Mouse (Mus musculus) thymus, postnatal 10 days (tissue): ENCODE data around the gene Aunip.

ENCODE experiments used
- DNase-seq, 2 experiments: peaks; one replicate each; pipeline ENCODE4 v3.0.0; 2021; ENCODE audit warnings: low spot score in 2 of 2

The Aunip gene

DNA sequence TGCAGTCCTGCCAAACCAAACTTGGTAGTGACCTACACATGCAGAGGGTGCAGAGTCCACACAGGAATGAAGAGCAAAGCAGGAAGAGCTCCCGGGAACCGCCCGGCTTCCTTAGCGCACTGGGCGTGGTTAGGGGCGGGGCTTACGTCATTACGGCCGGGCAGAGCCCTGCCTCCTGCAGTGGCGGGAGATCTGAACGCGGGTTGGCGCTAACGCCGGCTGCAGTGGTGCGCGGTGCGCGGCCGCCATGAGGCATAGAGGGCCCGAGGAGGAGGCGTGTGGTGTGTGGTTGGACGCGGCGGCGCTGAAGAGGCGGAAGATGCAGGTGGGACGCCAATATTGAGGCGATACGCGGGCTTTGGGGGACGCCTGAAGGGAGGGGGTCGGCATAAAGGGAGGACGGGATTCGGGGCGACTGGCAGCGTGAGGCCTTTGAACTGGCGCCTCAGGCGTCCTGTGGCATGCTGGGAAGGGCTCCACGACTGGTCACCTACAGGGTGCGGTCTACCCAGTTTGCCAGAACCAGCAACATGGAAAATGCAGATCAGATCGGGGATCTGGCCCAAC, at the start of gene Aunip:
TSS of gene Aunip (plus strand) at position 155 of the 567 bp plus-strand sequence.
- peak; percentile 68 to 84 for DNase-seq

DNA sequence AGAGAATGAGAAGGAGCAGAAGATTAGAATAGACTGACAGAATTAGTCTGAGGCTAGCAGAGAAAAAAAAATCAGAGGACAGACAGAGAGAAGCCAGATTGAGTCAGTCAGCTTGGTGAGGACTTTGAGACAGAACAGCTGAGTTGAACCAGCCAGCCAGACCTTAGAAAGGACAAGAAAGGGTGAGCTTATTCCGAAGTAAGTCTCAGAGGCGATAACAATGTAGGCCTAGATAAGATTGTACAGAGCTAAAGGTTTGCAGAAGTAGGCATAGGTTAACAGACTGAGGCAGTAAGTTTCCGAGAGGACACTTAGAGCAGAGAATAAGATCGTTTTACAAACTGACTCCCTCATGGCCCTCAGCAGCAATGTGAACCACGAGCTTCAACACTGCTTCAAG, 49.5 kb upstream of the Aunip start:
- DNase-seq, result no peak

GRCm38 (mm10) chr4:134465789-134466188, 45.0 kb upstream of the Aunip start:
- DNase-seq, result no peak

GRCm38 (mm10) chr4:134466381-134467262, 44.2 kb upstream of the Aunip start:
- DNase-seq, result no peak

- DNase-seq, result peak; percentile 35 to 42
Observed at GRCm38 (mm10) chr4:134467435-134468214, 43.2 kb upstream of the Aunip start.

- peak; percentile 92 to 94 for DNase-seq
Observed at GRCm38 (mm10) chr4:134468215-134468575, 42.6 kb upstream of the Aunip start, which contains the start of gene Stmn1. Gene Stmn1 (plus strand): TSS chr4:134468320.

DNA sequence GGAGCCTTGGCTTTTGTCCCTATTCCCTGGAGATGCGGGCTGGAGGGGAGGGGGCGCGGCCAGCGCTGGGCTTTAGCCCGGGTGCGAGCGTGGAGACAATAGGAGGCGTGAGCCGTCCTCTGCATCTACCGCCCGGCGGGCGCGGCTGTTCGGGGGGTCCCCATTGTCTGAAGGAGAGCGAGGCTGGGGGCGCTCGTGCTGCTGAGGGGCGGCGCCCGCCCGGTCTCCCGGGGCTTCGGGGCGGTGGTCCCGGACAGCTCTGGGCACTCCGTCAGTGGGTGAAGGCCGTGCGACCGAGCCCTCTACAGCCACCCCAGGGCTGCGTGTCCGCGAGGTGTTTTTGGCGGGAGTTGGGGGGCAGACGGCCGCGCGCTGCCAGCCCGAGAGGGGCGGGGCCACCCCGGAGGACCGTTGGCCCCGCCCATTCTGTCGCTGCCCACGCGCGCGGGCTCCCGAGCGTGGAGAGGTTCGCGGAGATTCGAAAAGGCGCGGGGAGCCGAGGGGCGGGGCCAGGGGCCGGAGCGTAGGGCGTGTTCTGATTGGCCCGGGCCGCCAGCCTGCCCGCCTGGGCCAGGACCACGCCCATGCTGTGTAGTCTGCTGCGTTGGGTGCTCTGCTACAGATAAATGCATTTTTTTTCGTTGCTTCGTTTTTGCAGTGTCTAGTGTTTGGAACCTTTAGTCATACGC, 42.1 kb upstream of the Aunip start:
- peak; percentile 96 to 99 for DNase-seq

GRCm38 (mm10) chr4:134469341-134469796, 41.4 kb upstream of the Aunip start:
- no peak for DNase-seq

DNA sequence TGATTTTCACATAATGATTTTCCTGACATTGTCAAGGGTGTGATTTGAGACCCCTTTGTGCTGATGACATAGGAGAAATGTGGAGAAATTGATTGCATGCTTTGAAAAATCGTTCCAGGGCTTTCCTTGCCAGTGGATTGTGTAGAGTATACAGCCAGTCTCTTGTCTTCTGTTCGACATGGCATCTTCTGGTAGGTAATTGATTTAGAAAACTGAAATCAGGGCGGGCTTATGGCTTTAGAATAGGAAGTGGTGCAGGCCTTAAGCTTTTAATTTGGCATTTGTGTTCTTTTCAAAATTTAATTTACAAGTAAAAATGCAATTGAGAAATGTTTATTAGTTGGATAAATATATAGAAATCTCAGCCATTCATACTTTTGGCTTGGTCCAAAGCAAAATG, 40.8 kb upstream of the Aunip start:
- DNase-seq, result no peak

GRCm38 (mm10) chr4:134471469-134471868, 39.3 kb upstream of the Aunip start:
- no peak for DNase-seq

GRCm38 (mm10) chr4:134473764-134474163, 37.0 kb upstream of the Aunip start:
- no peak for DNase-seq

DNA sequence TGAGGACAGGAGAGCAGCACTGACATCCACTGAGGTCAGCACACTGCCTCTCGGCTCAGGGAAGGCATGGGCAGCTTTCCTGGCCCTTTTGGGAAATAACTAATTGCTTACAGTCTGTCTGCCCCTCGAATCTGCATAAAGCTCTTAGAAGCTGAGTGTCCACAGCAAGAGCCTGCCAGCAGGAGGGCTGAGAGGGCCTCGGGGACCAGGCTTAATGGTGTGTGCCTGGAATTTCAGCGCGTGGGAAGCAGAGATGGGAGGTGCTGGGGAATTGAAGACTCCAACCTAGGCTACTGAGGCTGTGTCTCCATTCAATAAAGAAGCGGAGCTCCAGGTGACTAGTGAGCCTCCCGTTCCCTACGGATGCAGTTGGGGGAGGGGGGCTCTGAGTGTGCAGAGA, 36.6 kb upstream of the Aunip start:
- DNase-seq, result no peak

GRCm38 (mm10) chr4:134476899-134477298, 33.9 kb upstream of the Aunip start:
- DNase-seq, result no peak

- DNase-seq, result peak; percentile 84 to 98
Observed at GRCm38 (mm10) chr4:134478031-134478430, 32.8 kb upstream of the Aunip start.

- no peak for DNase-seq
Observed at GRCm38 (mm10) chr4:134479839-134480238, 31.0 kb upstream of the Aunip start.

GRCm38 (mm10) chr4:134480864-134481263, 29.9 kb upstream of the Aunip start:
- peak; percentile 47 to 81 for DNase-seq

DNA sequence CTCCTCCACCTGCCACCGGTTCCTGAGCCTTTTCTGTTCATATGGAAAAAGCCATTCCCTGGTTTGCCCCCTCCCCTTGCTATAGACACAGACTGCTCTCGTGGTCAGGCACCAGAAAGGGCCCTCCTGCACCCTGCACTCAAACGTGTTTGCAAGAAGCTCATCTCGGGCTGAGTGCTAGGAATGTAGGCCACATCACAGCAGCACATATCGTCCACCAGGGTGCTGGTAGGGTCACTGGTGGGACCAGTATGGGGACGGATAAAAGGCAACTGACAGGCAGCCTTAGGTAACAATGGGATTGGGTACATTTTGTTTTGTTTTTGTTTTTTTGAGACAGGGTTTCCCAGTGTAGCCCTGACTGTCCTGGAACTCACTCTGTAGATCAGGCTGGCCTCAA, 29.5 kb upstream of the Aunip start:
- DNase-seq, result no peak

DNA sequence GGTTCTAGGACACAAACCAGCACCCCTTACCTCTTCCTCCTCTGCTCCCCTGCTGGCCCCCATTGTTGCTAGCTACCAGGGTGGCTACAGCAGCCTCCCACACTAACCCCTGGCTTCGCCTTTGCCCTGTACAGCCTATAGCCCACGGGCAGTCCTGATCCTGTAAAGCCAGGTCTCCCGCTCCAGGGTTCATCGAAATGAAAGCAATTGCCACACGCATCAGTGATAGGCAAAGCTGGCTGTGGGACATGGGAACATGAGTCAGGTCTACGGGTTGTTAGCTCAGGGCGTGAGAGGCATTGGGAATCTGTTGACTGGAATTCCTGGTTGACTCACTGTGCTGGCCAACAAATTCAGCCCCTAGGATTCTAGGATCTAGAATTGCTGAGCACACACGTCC, 28.4 kb upstream of the Aunip start:
- DNase-seq, result no peak

- no peak for DNase-seq
Observed at GRCm38 (mm10) chr4:134483078-134483688, 27.6 kb upstream of the Aunip start.

DNA sequence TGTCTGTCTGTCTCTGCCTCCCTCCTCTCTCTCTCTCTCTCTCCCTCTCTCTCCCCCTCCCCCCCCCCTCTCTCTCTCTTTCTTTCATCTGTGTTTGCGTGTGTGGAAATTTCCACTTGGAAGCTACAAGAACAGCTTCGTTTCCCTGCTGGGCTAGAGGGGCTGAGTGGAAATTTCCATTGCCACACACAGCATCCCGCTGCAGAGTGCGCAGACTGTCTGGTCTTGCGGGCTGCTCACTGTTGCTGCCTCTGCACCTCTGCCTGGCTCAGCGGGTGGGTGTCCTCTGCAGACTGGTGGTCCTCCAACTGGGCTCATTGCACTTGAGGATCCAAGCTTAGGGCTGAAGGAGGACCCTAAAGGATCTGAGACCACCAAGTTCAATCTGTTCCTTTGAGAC, 27.1 kb upstream of the Aunip start:
- DNase-seq, result no peak

DNA sequence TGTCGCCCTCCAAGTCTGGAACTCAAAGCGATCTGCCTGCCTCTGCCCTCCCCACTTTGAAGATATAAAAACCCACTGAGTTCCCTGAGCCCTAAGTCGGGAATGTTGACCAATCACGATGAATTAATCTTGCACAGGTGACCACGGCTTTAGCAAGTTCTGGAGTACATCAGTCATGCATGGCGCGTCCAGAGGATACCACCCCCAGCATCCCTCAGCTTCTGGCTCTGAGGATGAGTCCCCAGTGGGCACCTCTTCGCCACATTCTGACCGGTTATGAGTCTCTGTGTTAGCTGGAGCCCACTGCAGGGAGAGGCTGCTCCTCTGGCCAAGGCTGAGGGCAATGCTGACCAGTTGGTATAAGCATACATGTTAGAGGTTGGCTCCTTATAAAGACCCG, 26.6 kb upstream of the Aunip start:
- no peak for DNase-seq
